Mouse (Mus musculus): ENCODE measurements around the gene Plekhg2. TPM values are rescaled to one million over a fixed set of nuclear protein-coding genes. Genes with fewer than 3 reads are reported as not detected.
A peak's percentile ranks its signal among the peaks of the same experiment; 100 is the strongest.

Plekhg2 gene
- total RNA-seq (2021): 1 to 10 TPM; 7.1 to 7.7 TPM
- long read RNA-seq, experiment 1: 0 reads
- long read RNA-seq, experiment 2: 0 reads

GRCm38 (mm10) chr7:28372251-28373108 is at the start of gene Plekhg2:
Gene Plekhg2, minus strand, starts transcription at chr7:28372599.
- peak; percentile 65 for TF ChIP-seq CTCF (IDR thresholded peaks at IDR 0.05)
- peak within 1 kb of the TSS; percentile 82 for H3K27ac ChIP-seq

DNA sequence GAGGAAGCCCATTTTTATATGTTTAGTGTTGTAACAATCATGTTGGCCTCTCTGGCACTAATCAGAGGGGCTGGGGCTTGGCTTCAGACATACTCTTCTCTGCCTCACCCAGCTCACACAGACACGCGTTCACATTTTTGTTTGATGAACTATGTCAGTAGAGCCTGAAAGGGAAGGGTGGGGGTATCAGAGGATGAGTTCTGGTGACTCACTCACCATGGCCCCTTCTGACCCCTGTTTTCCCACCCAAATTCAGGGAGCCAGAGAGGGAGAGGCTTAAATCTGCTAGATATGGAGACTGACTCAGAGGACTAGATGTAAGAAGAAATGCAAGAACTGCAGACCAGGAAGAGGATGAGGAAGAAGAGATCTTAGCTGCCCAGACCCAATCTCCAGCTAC is 47.0 kb upstream of the Plekhg2 start:
- TF ChIP-seq CTCF (IDR thresholded peaks at IDR 0.05): no peak
- no peak overlapping the region for H3K27ac ChIP-seq
- intact Hi-C loops (cut with DNase I): no loop called here
- no peak overlapping the region for H3K4me3 ChIP-seq
- no peak for DNase-seq (ENCODE audit: extremely low spot score in 1 of 2, low spot score in 2 of 2)

More at GRCm38 (mm10) chr7:28372251-28373108, at the start of gene Plekhg2:
- peak within 1 kb of the TSS; percentile 62 for H3K4me3 ChIP-seq
- peak; percentile 93 to 97 for DNase-seq (ENCODE audit: extremely low spot score in 1 of 2, low spot score in 2 of 2)
- intact Hi-C loops (cut with DNase I): loop anchor here (1.0 to 2.0 kb wide), 2 partner anchors 14 to 22 kb away; partner anchors contain the start of gene Rps16

GRCm38 (mm10) chr7:28418096-28418670 is 45.8 kb upstream of the Plekhg2 start:
- TF ChIP-seq CTCF (IDR thresholded peaks at IDR 0.05): no peak
- DNase-seq (ENCODE audit: extremely low spot score in 1 of 2, low spot score in 2 of 2): no peak
- Histone ChIP-seq H3K4me3 (no peak overlapping the region), H3K27ac (peak overlapping the region; percentile 36; the same call in 1 of the 2 replicates)
- intact Hi-C loops (cut with DNase I): no loop called here

GRCm38 (mm10) chr7:28417368-28417767 is 45.0 kb upstream of the Plekhg2 start:
- peak; percentile 27; the same call in 1 of the 2 replicates for TF ChIP-seq CTCF (IDR thresholded peaks at IDR 0.05)
- H3K27ac ChIP-seq: no peak overlapping the region
- intact Hi-C loops (cut with DNase I): no loop called here
- DNase-seq (ENCODE audit: extremely low spot score in 1 of 2, low spot score in 2 of 2): no peak
- no peak overlapping the region for H3K4me3 ChIP-seq

- no peak overlapping the region for H3K4me3 ChIP-seq
- DNase-seq (ENCODE audit: extremely low spot score in 1 of 2, low spot score in 2 of 2): no peak
Observed at GRCm38 (mm10) chr7:28412826-28413225, 40.4 kb upstream of the Plekhg2 start.

GRCm38 (mm10) chr7:28410841-28411475 is 38.6 kb upstream of the Plekhg2 start:
- Histone ChIP-seq H3K27ac (no peak overlapping the region), H3K4me3 (no peak overlapping the region)
- no peak for DNase-seq (ENCODE audit: extremely low spot score in 1 of 2, low spot score in 2 of 2)
- intact Hi-C loops (cut with DNase I): no loop called here
- TF ChIP-seq CTCF (IDR thresholded peaks at IDR 0.05): no peak

More at GRCm38 (mm10) chr7:28412826-28413225, 40.4 kb upstream of the Plekhg2 start:
- no peak; the same call in 1 of the 2 replicates for TF ChIP-seq CTCF (IDR thresholded peaks at IDR 0.05)
- intact Hi-C loops (cut with DNase I): no loop called here
- no peak overlapping the region for H3K27ac ChIP-seq

GRCm38 (mm10) chr7:28401942-28402341 is 29.5 kb upstream of the Plekhg2 start:
- Histone ChIP-seq H3K27ac (no peak overlapping the region), H3K4me3 (no peak overlapping the region)
- no peak for TF ChIP-seq CTCF (IDR thresholded peaks at IDR 0.05)
- DNase-seq (ENCODE audit: extremely low spot score in 1 of 2, low spot score in 2 of 2): no peak
- intact Hi-C loops (cut with DNase I): no loop called here

DNA sequence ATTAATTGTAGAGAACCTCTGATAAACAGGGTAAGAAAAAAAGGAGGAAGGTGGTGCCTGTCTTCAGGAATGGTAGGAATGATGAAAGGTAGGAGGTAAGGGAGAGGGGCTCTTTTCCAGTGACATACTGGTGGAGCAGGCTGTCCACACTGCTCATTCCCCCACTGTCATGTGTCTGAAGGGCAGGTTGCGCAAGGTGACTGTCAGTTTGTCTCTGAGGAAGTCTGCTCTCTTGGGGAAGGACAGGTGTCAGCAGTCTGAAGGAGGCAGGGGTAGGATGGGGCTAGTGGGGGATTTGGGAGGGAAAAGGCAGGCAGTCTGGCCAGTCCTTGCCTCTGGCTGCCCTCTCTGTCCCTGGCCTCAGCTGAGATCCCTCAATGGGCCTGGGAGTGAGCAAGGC is 28.6 kb upstream of the Plekhg2 start:
- no peak for DNase-seq (ENCODE audit: extremely low spot score in 1 of 2, low spot score in 2 of 2)
- H3K27ac ChIP-seq: no peak overlapping the region
- TF ChIP-seq CTCF (IDR thresholded peaks at IDR 0.05): no peak
- H3K4me3 ChIP-seq: no peak overlapping the region
- intact Hi-C loops (cut with DNase I): no loop called here

DNA sequence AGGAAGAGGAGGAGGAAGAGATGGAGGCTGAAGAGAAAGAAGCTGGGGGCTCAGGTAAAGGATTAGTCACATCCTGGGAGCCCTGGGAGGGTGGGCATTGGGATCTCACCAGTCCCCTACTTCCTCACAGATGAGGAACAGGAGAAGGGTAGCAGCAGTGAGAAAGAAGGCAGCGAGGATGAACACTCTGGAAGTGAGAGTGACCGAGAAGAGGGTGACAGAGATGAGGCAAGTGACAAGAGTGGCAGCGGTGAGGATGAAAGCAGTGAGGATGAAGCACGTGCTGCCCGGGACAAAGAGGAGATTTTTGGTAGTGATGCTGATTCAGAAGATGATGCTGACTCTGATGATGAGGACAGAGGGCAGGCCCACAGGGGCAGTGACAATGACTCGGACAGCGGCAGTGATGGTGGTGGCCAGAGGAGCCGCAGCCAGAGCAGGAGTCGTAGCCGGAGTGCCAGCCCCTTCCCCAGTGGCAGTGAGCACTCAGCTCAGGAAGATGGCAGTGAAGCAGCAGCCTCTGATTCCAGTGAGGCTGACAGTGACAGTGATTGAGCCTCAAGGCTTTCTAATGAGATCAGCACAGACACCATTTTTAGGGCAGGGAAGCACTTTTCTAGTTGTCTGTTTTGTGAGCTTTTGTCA is 26.4 kb upstream of the Plekhg2 start:
- intact Hi-C loops (cut with DNase I): no loop called here
- Histone ChIP-seq H3K4me3 (no peak overlapping the region), H3K27ac (no peak overlapping the region)
- DNase-seq (ENCODE audit: extremely low spot score in 1 of 2, low spot score in 2 of 2): no peak
- no peak for TF ChIP-seq CTCF (IDR thresholded peaks at IDR 0.05)

DNA sequence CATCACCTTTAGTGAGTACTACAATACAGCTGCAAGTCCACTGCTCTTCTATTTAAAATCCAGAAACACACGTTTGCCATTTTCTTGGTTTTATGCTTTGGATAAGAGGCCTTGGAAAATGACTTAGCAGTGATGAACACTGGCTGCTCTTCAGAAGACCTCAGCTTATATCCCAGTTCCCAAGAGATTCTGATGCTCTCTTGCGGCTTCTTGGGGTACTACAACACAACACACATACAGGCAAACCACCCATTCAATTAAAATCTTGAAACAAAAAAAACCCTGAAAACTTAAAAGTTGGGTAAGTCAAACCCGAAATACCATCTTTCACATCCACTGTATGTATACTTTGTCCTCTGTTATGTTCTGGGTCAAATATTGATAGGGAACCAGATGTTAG is 25.6 kb upstream of the Plekhg2 start:
- DNase-seq (ENCODE audit: extremely low spot score in 1 of 2, low spot score in 2 of 2): no peak
- H3K4me3 ChIP-seq: no peak overlapping the region
- intact Hi-C loops (cut with DNase I): no loop called here
- peak; percentile 64 for TF ChIP-seq CTCF (IDR thresholded peaks at IDR 0.05)
- H3K27ac ChIP-seq: no peak overlapping the region

DNA sequence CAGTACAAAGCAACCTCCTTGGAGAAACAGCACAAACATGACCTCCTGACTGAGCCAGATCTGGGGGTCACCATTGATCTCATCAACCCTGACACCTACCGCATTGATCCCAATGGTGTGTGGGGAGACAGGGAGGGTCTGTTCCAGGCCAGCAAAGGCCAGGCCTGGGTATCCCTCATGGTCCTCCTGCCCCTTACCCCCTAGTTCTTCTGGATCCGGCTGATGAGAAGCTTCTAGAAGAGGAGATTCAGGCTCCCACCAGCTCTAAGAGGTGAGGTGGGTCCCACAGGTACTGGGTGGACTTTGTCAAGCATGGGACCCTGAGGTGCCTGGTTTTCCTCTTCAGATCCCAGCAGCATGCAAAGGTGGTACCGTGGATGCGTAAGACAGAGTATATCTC is 23.0 kb upstream of the Plekhg2 start:
- Histone ChIP-seq H3K27ac (no peak overlapping the region), H3K4me3 (no peak overlapping the region)
- TF ChIP-seq CTCF (IDR thresholded peaks at IDR 0.05): no peak
- no peak for DNase-seq (ENCODE audit: extremely low spot score in 1 of 2, low spot score in 2 of 2)
- intact Hi-C loops (cut with DNase I): no loop called here
